Mouse (Mus musculus) stomach, postnatal 0 days (tissue): ENCODE results near the gene Unc80. TPM values are rescaled to one million over a fixed set of nuclear protein-coding genes. Genes with fewer than 3 reads are reported as not detected.

Experiments
- ATAC-seq: fragments of 200-750 bp; cut with Nextera tagmentation; 2 replicates; pipeline ENCODE4 v1.8.0; 2017; ENCODE audit not compliant: low FRiP score, low TSS enrichment
- DNase-seq: peaks from one replicate; pipeline ENCODE4 v3.0.0-alpha.2; 2016; ENCODE audit warnings: low spot score
- H3K27ac ChIP-seq: fragments of 300-500 bp; sonication (generic); replicated peaks from 2 replicates; pipeline ENCODE4 v1.5.1; 2014; ENCODE audit warnings: mild to moderate bottlenecking, control low read depth
- H3K27me3 ChIP-seq: fragments of 300-500 bp; sonication (generic); 2 replicates; pipeline ENCODE4 v1.6.1; 2014; ENCODE audit warnings: low read length; ENCODE audit not compliant: control insufficient read depth, insufficient read depth
- H3K36me3 ChIP-seq: fragments of 300-500 bp; sonication (generic); 2 replicates; pipeline ENCODE4 v1.6.1; 2014; ENCODE audit warnings: low read length, mixed read lengths; ENCODE audit not compliant: control insufficient read depth, insufficient read depth
- H3K4me1 ChIP-seq: fragments of 300-500 bp; sonication (generic); replicated peaks from 2 replicates; pipeline ENCODE4 v1.6.1; 2014; ENCODE audit warnings: antibody characterized with exemption; ENCODE audit not compliant: control insufficient read depth, insufficient read depth
- H3K4me2 ChIP-seq: fragments of 300-500 bp; sonication (generic); replicated peaks from 2 replicates; pipeline ENCODE4 v1.6.1; 2014; ENCODE audit warnings: low read depth, mild to moderate bottlenecking, control low read depth, moderate library complexity
- H3K4me3 ChIP-seq: fragments of 300-500 bp; sonication (generic); 2 replicates; pipeline ENCODE4 v1.5.1; 2014; ENCODE audit warnings: low read depth, low read length, control low read depth
- H3K9ac ChIP-seq: fragments of 300-500 bp; sonication (generic); 2 replicates; pipeline ENCODE4 v1.6.1; 2014; ENCODE audit warnings: mild to moderate bottlenecking, low read length, control low read depth, mixed read lengths
- H3K9me3 ChIP-seq: fragments of 300-500 bp; sonication (generic); 2 replicates; pipeline ENCODE4 v1.6.1; 2016; ENCODE audit warnings: low read length; ENCODE audit not compliant: control insufficient read depth
- CTCF ChIP-seq: IDR thresholded peaks from 2 replicates; pipeline ENCODE4 v1.5.1; 2016; ENCODE audit warnings: antibody characterized with exemption, low read depth, mild to moderate bottlenecking, moderate library complexity
- EP300 ChIP-seq: optimal IDR thresholded peaks from 2 replicates; pipeline ENCODE3; 2016; ENCODE audit warnings: antibody characterized with exemption
- WGBS: fragments of 180-500 bp; shearing (Covaris S2); extraction: QIAGEN DNeasy Blood & Tissue Kit; methylation state at CpG from one replicate; pipeline ENCODE4 v1.1.7; 2014; 5-methylcytosine and 5-hydroxymethylcytosine counted together
- polyA plus RNA-seq: library from polyadenylated mRNA; unstranded; fragments of >200 nt; fragmentation: Nextera tagmentation; extraction: Ambion mirVana; gene quantifications from 2 replicates; pipeline ENCODE4 v1.2.1, GENCODE M21; 2015

Unc80 gene
- polyA plus RNA-seq, 1 experiment from 2014 or later: 0.16 TPM

GRCm38 (mm10) chr1:66677928-66678327 is 209.8 kb downstream of the Unc80 start:
- TF ChIP-seq CTCF (no peak), EP300 (no peak)
- Histone ChIP-seq H3K27me3 (no peaks in the 10 kb centered on the region), H3K27ac (no peak overlapping the region), H3K4me2 (no peak overlapping the region), H3K9ac (no peak overlapping the region), H3K4me3 (no peak overlapping the region), H3K4me1 (no peaks in the 10 kb centered on the region), H3K9me3 (no peaks in the 10 kb centered on the region), H3K36me3 (no peaks in the 10 kb centered on the region)
- DNase-seq (no peak), ATAC-seq (no peak)
- 80% methylated on average over 14 of the region's 14 CpGs for WGBS

GRCm38 (mm10) chr1:66678662-66679061 is 210.5 kb downstream of the Unc80 start:
- WGBS: 31% methylated on average over 2 of the region's 2 CpGs

GRCm38 (mm10) chr1:66682974-66683373 is 214.8 kb downstream of the Unc80 start:
- no peak overlapping the region for H3K4me3 ChIP-seq
- H3K27ac ChIP-seq: no peak overlapping the region
- WGBS: 83% methylated on average over 5 of the region's 5 CpGs
- H3K27me3 ChIP-seq: no peaks in the 10 kb centered on the region
- H3K9me3 ChIP-seq: no peaks in the 10 kb centered on the region
- no peak overlapping the region for H3K4me2 ChIP-seq
- DNase-seq (no peak), ATAC-seq (no peak)
- H3K4me1 ChIP-seq: no peaks in the 10 kb centered on the region
- no peak overlapping the region for H3K9ac ChIP-seq
- no peaks in the 10 kb centered on the region for H3K36me3 ChIP-seq
- TF ChIP-seq EP300 (no peak), CTCF (no peak)

More at GRCm38 (mm10) chr1:66678662-66679061, 210.5 kb downstream of the Unc80 start:
- H3K9ac ChIP-seq: no peak overlapping the region
- DNase-seq (no peak), ATAC-seq (no peak)
- H3K4me2 ChIP-seq: no peak overlapping the region
- TF ChIP-seq CTCF (peak; percentile 47), EP300 (no peak)
- H3K27ac ChIP-seq: no peak overlapping the region
- H3K4me3 ChIP-seq: no peak overlapping the region
- H3K36me3 ChIP-seq: no peaks in the 10 kb centered on the region
- no peaks in the 10 kb centered on the region for H3K9me3 ChIP-seq
- H3K4me1 ChIP-seq: no peaks in the 10 kb centered on the region
- H3K27me3 ChIP-seq: no peaks in the 10 kb centered on the region

- DNase-seq: no peak
- Histone ChIP-seq H3K4me1 (no peaks in the 10 kb centered on the region), H3K36me3 (no peaks in the 10 kb centered on the region), H3K4me2 (no peak overlapping the region), H3K9ac (no peak overlapping the region), H3K9me3 (no peaks in the 10 kb centered on the region), H3K27me3 (no peaks in the 10 kb centered on the region), H3K27ac (no peak overlapping the region), H3K4me3 (no peak overlapping the region)
- 62% methylated on average over 3 of the region's 3 CpGs for WGBS
- no peak for ATAC-seq
- no peak for TF ChIP-seq EP300
- no peak for TF ChIP-seq CTCF
Measured at GRCm38 (mm10) chr1:66691772-66692171, 223.6 kb downstream of the Unc80 start.

- 85% methylated on average over 1 of the region's 1 CpGs for WGBS
- H3K4me1 ChIP-seq: no peaks in the 10 kb centered on the region
- no peak overlapping the region for H3K9ac ChIP-seq
- H3K4me2 ChIP-seq: no peak overlapping the region
- no peaks in the 10 kb centered on the region for H3K9me3 ChIP-seq
- H3K27ac ChIP-seq: no peak overlapping the region
- TF ChIP-seq CTCF: no peak
- TF ChIP-seq EP300: no peak
- no peaks in the 10 kb centered on the region for H3K36me3 ChIP-seq
- no peak for DNase-seq
- no peak for ATAC-seq
- no peak overlapping the region for H3K4me3 ChIP-seq
- H3K27me3 ChIP-seq: no peaks in the 10 kb centered on the region
Measured at GRCm38 (mm10) chr1:66692308-66692707, 224.1 kb downstream of the Unc80 start.

- no peaks in the 10 kb centered on the region for H3K36me3 ChIP-seq
- TF ChIP-seq EP300 (no peak), CTCF (no peak)
- H3K9me3 ChIP-seq: no peaks in the 10 kb centered on the region
- ATAC-seq (no peak), DNase-seq (no peak)
- no peak overlapping the region for H3K27ac ChIP-seq
- H3K27me3 ChIP-seq: no peaks in the 10 kb centered on the region
- no peak overlapping the region for H3K9ac ChIP-seq
- H3K4me3 ChIP-seq: no peak overlapping the region
- 82% methylated on average over 8 of the region's 8 CpGs for WGBS
- no peaks in the 10 kb centered on the region for H3K4me1 ChIP-seq
- H3K4me2 ChIP-seq: no peak overlapping the region
Measured at GRCm38 (mm10) chr1:66692780-66693392, 224.7 kb downstream of the Unc80 start.
